Mouse (Mus musculus): Measurements from ENCODE around the gene Ifit1. TPM values are rescaled to one million over a fixed set of nuclear protein-coding genes. Genes with fewer than 3 reads are reported as not detected.
"Not testable (repeated sequence)": the region's sequence is repeated elsewhere in the genome, so short reads cannot be mapped to it uniquely, and the experiment has no call there.

Ifit1 gene
- total and polyA plus RNA-seq, 2 experiments from 2014 or later: 0.88 to 2.0 TPM

DNA sequence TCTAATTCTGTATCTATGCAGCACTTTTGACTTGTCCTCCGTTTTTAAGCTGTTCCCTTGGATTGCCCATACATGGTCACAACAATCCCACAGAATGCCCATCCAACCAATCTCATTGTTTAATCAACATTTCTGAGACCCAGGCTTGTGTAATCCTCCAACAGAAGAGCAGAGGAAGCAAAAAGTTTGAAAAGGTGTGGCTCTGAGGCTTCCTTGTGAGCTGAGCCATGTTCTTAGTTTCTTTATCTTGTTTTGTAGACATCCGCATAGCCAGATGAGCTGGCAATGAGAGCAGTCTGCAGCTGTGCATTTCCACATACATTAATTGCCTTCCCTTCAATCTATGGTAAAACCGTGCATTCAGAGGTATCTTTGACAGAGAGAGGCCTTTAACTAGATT lies 35.2 kb upstream of the Ifit1 start:
- Histone ChIP-seq H3K4me2 (ENCODE audit: low read depth) (no peak overlapping the region), H3K27me3 (ENCODE audit: insufficient read depth, low read length) (no peaks in the 10 kb centered on the region), H3K36me3 (ENCODE audit: insufficient read depth) (no peaks in the 10 kb centered on the region), H3K9me3 (ENCODE audit: low read length) (no peaks in the 10 kb centered on the region), H3K4me1 (ENCODE audit: insufficient read depth) (no peaks in the 10 kb centered on the region), H3K4me3 (ENCODE audit: low read depth, low read length) (no peak overlapping the region), H3K27ac (ENCODE audit: low read depth, low read length) (no peak overlapping the region), H3K9ac (no peak overlapping the region)
- ATAC-seq (no peak), DNase-seq (no peak)
- WGBS: 88% methylated on average over 3 of the region's 3 CpGs
- TF ChIP-seq CTCF (IDR thresholded peaks at IDR 0.05; ENCODE audit: low read depth): no peak

DNA sequence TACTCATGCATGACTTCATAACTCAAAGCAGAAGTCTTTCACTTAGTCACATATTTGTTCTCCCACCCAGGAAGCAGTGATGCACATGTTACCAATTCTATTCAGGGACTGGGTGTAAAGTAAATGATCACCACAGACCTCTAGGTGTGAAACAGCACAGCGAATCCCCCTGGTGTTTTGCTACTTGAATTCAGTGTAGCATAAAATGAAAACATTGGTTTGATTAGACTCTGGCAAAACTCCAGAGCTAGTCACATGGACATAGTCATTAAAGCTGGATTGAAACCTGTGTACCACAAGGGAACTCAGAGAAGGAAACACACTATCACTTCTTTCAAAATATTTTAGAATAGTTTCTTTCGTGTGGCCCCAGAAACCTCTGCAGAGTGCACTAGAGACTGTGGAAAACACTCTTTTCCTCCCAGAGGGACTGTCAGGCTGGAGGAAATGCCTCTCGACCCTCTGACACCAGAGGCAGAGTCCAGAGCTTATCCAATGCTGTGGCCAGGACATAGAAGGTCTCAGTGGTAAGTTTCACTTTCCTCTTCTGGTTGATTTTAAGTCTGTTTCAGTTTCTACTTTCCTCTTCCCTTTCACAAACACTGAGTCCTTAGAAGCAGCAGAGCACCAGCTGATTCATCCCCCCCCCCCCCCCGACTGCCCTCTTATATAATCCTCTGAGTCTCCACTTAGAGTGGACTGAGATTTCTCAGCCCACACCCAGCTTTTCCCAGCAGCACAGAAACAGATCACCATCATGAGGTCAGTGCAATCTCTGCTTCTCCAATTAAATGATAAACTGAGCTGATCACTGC lies 33.2 kb upstream of the Ifit1 start, which contains the start of gene Ifit3b:
Gene Ifit3b (plus strand): TSS at position 734 of the 815 bp plus-strand sequence.
- DNase-seq; H3K4me2 ChIP-seq (ENCODE audit: low read depth); H3K4me3 ChIP-seq (ENCODE audit: low read depth, low read length); H3K27me3 ChIP-seq (ENCODE audit: insufficient read depth, low read length); H3K4me1 ChIP-seq (ENCODE audit: insufficient read depth); H3K9ac ChIP-seq; H3K27ac ChIP-seq (ENCODE audit: low read depth, low read length); H3K9me3 ChIP-seq (ENCODE audit: low read length); H3K36me3 ChIP-seq (ENCODE audit: insufficient read depth): not testable (repeated sequence)
- WGBS: 45% methylated on average over 4 of the region's 4 CpGs
- ATAC-seq: peak; percentile 34

DNA sequence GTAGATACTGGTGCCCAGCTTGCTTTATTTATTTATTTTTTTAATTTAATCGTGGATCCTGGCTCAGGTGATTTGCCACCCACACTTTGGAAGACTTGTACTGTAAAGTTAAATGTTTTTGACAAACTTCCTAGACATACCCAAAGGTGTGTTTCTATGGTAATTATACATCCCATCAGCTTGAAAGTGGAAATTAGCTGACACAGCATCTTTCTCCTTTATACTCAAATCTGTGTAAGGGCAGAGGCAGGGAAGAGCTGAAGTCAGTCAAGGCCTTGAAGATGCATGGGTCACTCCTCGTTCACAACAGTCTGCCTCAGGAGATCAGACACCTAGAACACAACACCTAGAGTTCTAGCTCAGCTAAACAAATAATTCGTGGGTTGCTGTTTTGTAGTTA lies 30.6 kb upstream of the Ifit1 start:
- WGBS: 72% methylated on average over 3 of the region's 3 CpGs
- not testable (repeated sequence) for H3K9me3 ChIP-seq (ENCODE audit: low read length); ATAC-seq; H3K4me1 ChIP-seq (ENCODE audit: insufficient read depth); H3K27me3 ChIP-seq (ENCODE audit: insufficient read depth, low read length); H3K36me3 ChIP-seq (ENCODE audit: insufficient read depth); DNase-seq; H3K4me3 ChIP-seq (ENCODE audit: low read depth, low read length); H3K27ac ChIP-seq (ENCODE audit: low read depth, low read length); H3K4me2 ChIP-seq (ENCODE audit: low read depth); H3K9ac ChIP-seq

GRCm38 (mm10) chr19:34612243-34613001 lies 28.2 kb upstream of the Ifit1 start:
- H3K4me3 ChIP-seq (ENCODE audit: low read depth, low read length); ATAC-seq; DNase-seq; H3K9me3 ChIP-seq (ENCODE audit: low read length); H3K36me3 ChIP-seq (ENCODE audit: insufficient read depth); H3K9ac ChIP-seq; H3K27ac ChIP-seq (ENCODE audit: low read depth, low read length); H3K4me1 ChIP-seq (ENCODE audit: insufficient read depth); H3K4me2 ChIP-seq (ENCODE audit: low read depth); H3K27me3 ChIP-seq (ENCODE audit: insufficient read depth, low read length): not testable (repeated sequence)
- WGBS: 89% methylated on average over 5 of the region's 11 CpGs

DNA sequence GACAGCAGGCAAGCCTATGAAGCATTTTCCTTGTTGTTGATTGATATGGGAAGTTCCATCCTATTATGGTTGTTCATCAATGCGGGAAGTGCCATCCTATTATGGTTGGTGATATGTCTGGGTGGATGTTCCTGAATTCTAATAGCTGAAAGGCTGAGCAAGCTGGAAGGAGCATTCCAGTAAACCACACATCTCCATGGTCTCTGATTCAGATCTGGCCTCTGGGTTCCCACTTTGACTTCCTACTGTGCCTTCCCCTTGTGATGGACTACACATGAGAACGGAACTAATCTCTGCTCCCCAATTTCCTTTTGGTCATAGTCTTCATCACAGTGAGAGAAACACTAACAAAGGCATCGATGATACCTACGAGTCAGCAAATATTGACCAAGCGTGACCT lies 19.8 kb upstream of the Ifit1 start:
- Histone ChIP-seq H3K27ac (ENCODE audit: low read depth, low read length) (no peak overlapping the region), H3K36me3 (ENCODE audit: insufficient read depth) (no peaks in the 10 kb centered on the region), H3K27me3 (ENCODE audit: insufficient read depth, low read length) (no peaks in the 10 kb centered on the region), H3K4me2 (ENCODE audit: low read depth) (no peak overlapping the region), H3K9me3 (ENCODE audit: low read length) (no peaks in the 10 kb centered on the region), H3K4me3 (ENCODE audit: low read depth, low read length) (no peak overlapping the region), H3K9ac (no peak overlapping the region), H3K4me1 (ENCODE audit: insufficient read depth) (no peaks in the 10 kb centered on the region)
- TF ChIP-seq CTCF (IDR thresholded peaks at IDR 0.05; ENCODE audit: low read depth): no peak
- no peak for DNase-seq
- no peak for ATAC-seq
- 94% methylated on average over 5 of the region's 5 CpGs for WGBS

- Histone ChIP-seq H3K4me1 (ENCODE audit: insufficient read depth) (no peaks in the 10 kb centered on the region), H3K27ac (ENCODE audit: low read depth, low read length) (no peak overlapping the region)
- WGBS: 95% methylated on average over 6 of the region's 6 CpGs
Observed at GRCm38 (mm10) chr19:34623781-34624180, 16.9 kb upstream of the Ifit1 start.

DNA sequence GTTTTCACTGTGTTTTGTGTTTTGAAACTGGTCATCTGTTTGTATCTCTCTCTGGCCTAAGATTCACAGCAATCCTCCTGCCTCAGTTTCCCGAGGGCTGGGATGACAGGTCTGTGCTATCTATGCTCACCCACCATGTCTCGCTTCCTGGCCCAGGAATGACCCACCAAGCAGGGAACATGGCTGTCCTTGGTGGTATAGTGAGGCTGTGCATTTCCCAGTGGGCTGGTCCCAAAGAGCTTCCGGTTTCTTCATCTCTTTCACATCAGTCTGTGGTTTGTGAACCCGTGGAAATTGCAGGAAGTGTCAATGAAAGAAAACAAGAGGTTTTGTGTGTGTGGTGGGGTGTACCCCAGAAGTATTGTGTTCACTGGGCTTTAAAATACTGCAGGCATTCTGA lies 16.0 kb upstream of the Ifit1 start:
- H3K27ac ChIP-seq (ENCODE audit: low read depth, low read length): no peak overlapping the region
- H3K4me2 ChIP-seq (ENCODE audit: low read depth): no peak overlapping the region
- ATAC-seq (no peak), DNase-seq (no peak)
- no peaks in the 10 kb centered on the region for H3K4me1 ChIP-seq (ENCODE audit: insufficient read depth)
- no peak overlapping the region for H3K9ac ChIP-seq
- WGBS: 79% methylated on average over 4 of the region's 4 CpGs
- no peak for TF ChIP-seq CTCF (IDR thresholded peaks at IDR 0.05; ENCODE audit: low read depth)
- H3K36me3 ChIP-seq (ENCODE audit: insufficient read depth): no peaks in the 10 kb centered on the region
- H3K9me3 ChIP-seq (ENCODE audit: low read length): no peaks in the 10 kb centered on the region
- H3K27me3 ChIP-seq (ENCODE audit: insufficient read depth, low read length): no peaks in the 10 kb centered on the region
- H3K4me3 ChIP-seq (ENCODE audit: low read depth, low read length): no peak overlapping the region

More at GRCm38 (mm10) chr19:34623781-34624180, 16.9 kb upstream of the Ifit1 start:
- no peaks in the 10 kb centered on the region for H3K27me3 ChIP-seq (ENCODE audit: insufficient read depth, low read length)
- DNase-seq (no peak), ATAC-seq (no peak)
- no peaks in the 10 kb centered on the region for H3K9me3 ChIP-seq (ENCODE audit: low read length)
- no peak overlapping the region for H3K4me3 ChIP-seq (ENCODE audit: low read depth, low read length)
- TF ChIP-seq CTCF (IDR thresholded peaks at IDR 0.05; ENCODE audit: low read depth): no peak
- no peaks in the 10 kb centered on the region for H3K36me3 ChIP-seq (ENCODE audit: insufficient read depth)
- no peak overlapping the region for H3K4me2 ChIP-seq (ENCODE audit: low read depth)
- H3K9ac ChIP-seq: no peak overlapping the region

Measured in forebrain, postnatal 0 days (tissue).